Mouse (Mus musculus) megakaryocyte progenitor cell, adult 5-6 weeks (primary cell): ENCODE measurements around the gene Gm3542. TPM values are rescaled to one million over a fixed set of nuclear protein-coding genes. Genes with fewer than 3 reads are reported as not detected.
"Not testable (repeated sequence)": the region's sequence is repeated elsewhere in the genome, so short reads cannot be mapped to it uniquely, and the experiment has no call there.

Source experiments
- ATAC-seq: replicated peaks from 2 replicates; pipeline ENCODE4 v1.8.0; 2016; ENCODE audit warnings: mild to moderate bottlenecking, moderate TSS enrichment, inconsistent platforms; ENCODE audit not compliant: poor library complexity
- total RNA-seq, 2 experiments: library from RNA; stranded (forward) in 1 of 2; stranded (reverse) in 1 of 2; fragments of 157-497, 149-512 nt in 1 of 2; fragments of 200-1000 nt in 1 of 2; gene quantifications; 2 replicates each; pipeline versions ENCODE4 v1.2.3 to v1.2.4; 2015 to 2017

Gene Gm3542
- total RNA-seq (2015) (not detected in 2 replicates), total RNA-seq (2017) (not detected in 2 replicates)

DNA sequence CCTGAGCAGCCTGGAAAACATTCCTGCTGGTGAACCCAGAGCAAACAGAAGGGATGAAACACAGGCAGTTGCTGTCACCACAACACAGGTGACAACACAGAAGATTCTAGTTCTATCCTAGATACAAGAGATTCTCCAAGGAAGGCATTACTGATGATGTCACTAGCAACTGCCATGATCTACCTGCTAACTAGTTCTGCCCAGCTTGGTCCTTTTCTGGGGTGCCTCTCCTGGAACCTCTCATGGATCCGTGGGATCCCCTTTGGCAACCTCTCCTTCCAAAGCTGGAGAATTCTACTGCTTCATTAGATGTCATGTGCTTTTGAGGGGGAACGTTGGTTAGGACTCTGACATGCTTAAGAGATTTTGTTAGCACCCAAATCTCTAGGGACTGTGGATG is at the start of gene Gm3542:
Gene Gm3542 (minus strand): TSS at position 101 of the 400 bp plus-strand sequence.
- ATAC-seq: not testable (repeated sequence)

Other genes starting within 250 kb of the Gm3542 start
- gene Gm8279, start 203.4 kb downstream of the Gm3542 start, total RNA-seq (2015): not detected in 2 replicates
- gene Gm8279, start 203.4 kb downstream of the Gm3542 start, total RNA-seq (2017): not detected in 2 replicates
- not detected in 2 replicates for gene Gm3317, start 170.4 kb downstream of the Gm3542 start, total RNA-seq (2015)
- not detected in 2 replicates for gene Gm3317, start 170.4 kb downstream of the Gm3542 start, total RNA-seq (2017)
- not detected in 2 replicates for gene Gm8271, start 149.1 kb downstream of the Gm3542 start, total RNA-seq (2015)
- gene Gm8271, start 149.1 kb downstream of the Gm3542 start, total RNA-seq (2017): not detected in 2 replicates
- not detected in 2 replicates for gene Gm3526, start 74.3 kb downstream of the Gm3542 start, total RNA-seq (2015)
- gene Gm3526, start 74.3 kb downstream of the Gm3542 start, total RNA-seq (2017): not detected in 2 replicates
- gene Gm3500, start 54.1 kb upstream of the Gm3542 start, total RNA-seq (2015): not detected in 2 replicates
- not detected in 2 replicates for gene Gm3500, start 54.1 kb upstream of the Gm3542 start, total RNA-seq (2017)
- 0.76 and 1.4 TPM in 2 replicates for gene Gm3194, start 120.5 kb upstream of the Gm3542 start, total RNA-seq (2015)
- gene Gm3194, start 120.5 kb upstream of the Gm3542 start, total RNA-seq (2017): 0.91 and 1.00 TPM in 2 replicates
- gene Gm8246, start 142.9 kb upstream of the Gm3542 start, total RNA-seq (2015): not detected in 2 replicates
- not detected in 2 replicates for gene Gm8246, start 142.9 kb upstream of the Gm3542 start, total RNA-seq (2017)
- gene Gm3187, start 149.3 kb upstream of the Gm3542 start, total RNA-seq (2015): not detected in 2 replicates
- gene Gm3187, start 149.3 kb upstream of the Gm3542 start, total RNA-seq (2017): not detected in 2 replicates
- 0.69 TPM in 1 of 2 replicates, not detected in the other for gene Gm3488, start 166.7 kb upstream of the Gm3542 start, total RNA-seq (2015)
- gene Gm3488, start 166.7 kb upstream of the Gm3542 start, total RNA-seq (2017): not detected in 2 replicates
- gene Gm3532, start 203.6 kb upstream of the Gm3542 start, total RNA-seq (2015): not detected in 2 replicates
- not detected in 2 replicates for gene Gm3532, start 203.6 kb upstream of the Gm3542 start, total RNA-seq (2017)